Mouse (Mus musculus) heart, embryonic 11.5 days (tissue): Measurements from ENCODE around the gene Specc1l. TPM values are rescaled to one million over a fixed set of nuclear protein-coding genes. Genes with fewer than 3 reads are reported as not detected.
A peak's percentile ranks its signal among the peaks of the same experiment; 100 is the strongest.

Experiments
- ATAC-seq: fragments of 200-750 bp; cut with Nextera tagmentation; replicated peaks from 2 replicates; pipeline ENCODE4 v1.8.0; 2017; ENCODE audit warnings: moderate library complexity; ENCODE audit not compliant: insufficient number of reproducible peaks, low FRiP score, low TSS enrichment
- H3K27ac ChIP-seq: fragments of 300-500 bp; sonication (generic); 2 replicates; pipeline ENCODE4 v1.5.1; 2014; ENCODE audit warnings: mild to moderate bottlenecking, low read depth, low read length
- H3K27me3 ChIP-seq: fragments of 300-500 bp; sonication (generic); 2 replicates; pipeline ENCODE4 v1.6.1; 2014; ENCODE audit warnings: mild to moderate bottlenecking, low read length, mixed read lengths; ENCODE audit not compliant: control insufficient read depth, insufficient read depth
- H3K36me3 ChIP-seq: fragments of 300-500 bp; sonication (generic); 2 replicates; pipeline ENCODE4 v1.6.1; 2014; ENCODE audit warnings: mild to moderate bottlenecking, low read length, moderate library complexity, mixed read lengths; ENCODE audit not compliant: control insufficient read depth, insufficient read depth
- H3K4me1 ChIP-seq: fragments of 300-500 bp; sonication (generic); 2 replicates; pipeline ENCODE4 v1.6.1; 2014; ENCODE audit warnings: low read length; ENCODE audit not compliant: control insufficient read depth, insufficient read depth
- H3K4me2 ChIP-seq: fragments of 300-500 bp; sonication (generic); 2 replicates; pipeline ENCODE4 v1.6.1; 2014; ENCODE audit warnings: mild to moderate bottlenecking, moderate library complexity
- H3K4me3 ChIP-seq: fragments of 300-500 bp; sonication (generic); 2 replicates; pipeline ENCODE4 v1.5.1; 2014; ENCODE audit warnings: low read depth, low read length
- H3K9ac ChIP-seq: fragments of 300-500 bp; sonication (generic); 2 replicates; pipeline ENCODE4 v1.6.1; 2014; ENCODE audit warnings: mild to moderate bottlenecking, low read depth, low read length, moderate library complexity
- H3K9me3 ChIP-seq: fragments of 300-500 bp; sonication (generic); replicated peaks from 2 replicates; pipeline ENCODE4 v1.6.1; 2016; ENCODE audit warnings: low read length; ENCODE audit not compliant: control insufficient read depth
- WGBS: fragments of 180-500 bp; shearing (Covaris S2); extraction: QIAGEN DNeasy Blood & Tissue Kit; methylation state at CpG from one replicate; pipeline ENCODE4 v1.1.7; 2014; ENCODE audit not compliant: insufficient replicate concordance; 5-methylcytosine and 5-hydroxymethylcytosine counted together
- polyA plus RNA-seq: library from polyadenylated mRNA; unstranded; fragments of >200 nt; fragmentation: Nextera tagmentation; extraction: Ambion mirVana; gene quantifications from 2 replicates; pipeline ENCODE4 v1.2.1, GENCODE M21; 2014

Specc1l gene
- polyA plus RNA-seq, 1 experiment from 2014 or later = 15.7 TPM

GRCm38 (mm10) chr10:75304049-75304405, 92.2 kb downstream of the Specc1l start:
- peaks cover 31% of the 10 kb centered on the region for H3K4me1 ChIP-seq
- H3K9ac ChIP-seq = 0 out of 2 replicates have a peak overlapping the region, but pooled peaks have one; percentile 12
- no peak overlapping the region for H3K4me3 ChIP-seq
- peaks cover 2% of the 10 kb centered on the region for H3K36me3 ChIP-seq
- H3K27ac ChIP-seq = peak overlapping the region; percentile 84
- WGBS = 77% methylated on average over 5 of the region's 5 CpGs
- H3K9me3 ChIP-seq = no peaks in the 10 kb centered on the region
- no peak overlapping the region for H3K4me2 ChIP-seq
- no peaks in the 10 kb centered on the region for H3K27me3 ChIP-seq
- no peak for ATAC-seq

- no peaks in the 10 kb centered on the region for H3K27me3 ChIP-seq
- no peaks in the 10 kb centered on the region for H3K9me3 ChIP-seq
- 49% methylated on average over 6 of the region's 6 CpGs for WGBS
- peaks cover 2% of the 10 kb centered on the region for H3K36me3 ChIP-seq
- peak overlapping the region; percentile 84 for H3K27ac ChIP-seq
- H3K4me3 ChIP-seq = no peak overlapping the region
- H3K9ac ChIP-seq = 0 out of 2 replicates have a peak overlapping the region, but pooled peaks have one; percentile 12
- peak; percentile 47; the same call in 1 of the 2 replicates for ATAC-seq
- H3K4me2 ChIP-seq = no peak overlapping the region
- H3K4me1 ChIP-seq = peaks cover 35% of the 10 kb centered on the region
Measured at GRCm38 (mm10) chr10:75304413-75304812, 92.5 kb downstream of the Specc1l start.

- Histone ChIP-seq H3K27me3 (no peaks in the 10 kb centered on the region), H3K9ac (no peak overlapping the region), H3K4me3 (no peak overlapping the region), H3K27ac (no peak overlapping the region), H3K36me3 (peaks cover 12% of the 10 kb centered on the region), H3K4me1 (peaks cover 29% of the 10 kb centered on the region), H3K9me3 (no peaks in the 10 kb centered on the region), H3K4me2 (no peak overlapping the region)
- WGBS = 83% methylated on average over 7 of the region's 7 CpGs
- no peak for ATAC-seq
Measured at GRCm38 (mm10) chr10:75307130-75307529, 95.3 kb downstream of the Specc1l start.

- 82% methylated on average over 7 of the region's 7 CpGs for WGBS
- Histone ChIP-seq H3K36me3 (peaks cover 14% of the 10 kb centered on the region), H3K4me3 (no peak overlapping the region), H3K27me3 (peaks cover under 1% of the 10 kb centered on the region; the same call in 1 of the 2 replicates), H3K9ac (no peak overlapping the region), H3K9me3 (no peaks in the 10 kb centered on the region), H3K4me1 (peaks cover 34% of the 10 kb centered on the region), H3K27ac (no peak overlapping the region), H3K4me2 (no peak overlapping the region)
- no peak for ATAC-seq
Measured at GRCm38 (mm10) chr10:75312361-75312760, 100.5 kb downstream of the Specc1l start.

- no peak; the same call in 1 of the 2 replicates for ATAC-seq
- 61% methylated on average over 6 of the region's 6 CpGs for whole genome bisulfite sequencing
- H3K27ac ChIP-seq = peak overlapping the region; percentile 1; the same call in 1 of the 2 replicates
Measured at GRCm38 (mm10) chr10:75314190-75314980, 102.5 kb downstream of the Specc1l start.

GRCm38 (mm10) chr10:75315756-75316155, 103.9 kb downstream of the Specc1l start:
- Histone ChIP-seq H3K27ac (no peak overlapping the region), H3K9me3 (no peaks in the 10 kb centered on the region), H3K9ac (no peak overlapping the region), H3K4me1 (peaks cover 28% of the 10 kb centered on the region), H3K4me2 (no peak overlapping the region), H3K4me3 (no peak overlapping the region), H3K36me3 (peaks cover 7% of the 10 kb centered on the region), H3K27me3 (peaks cover 16% of the 10 kb centered on the region)
- 73% methylated on average over 8 of the region's 8 CpGs for WGBS
- no peak for ATAC-seq

More at GRCm38 (mm10) chr10:75314190-75314980, 102.5 kb downstream of the Specc1l start:
- Histone ChIP-seq H3K4me3 (no peak overlapping the region), H3K4me2 (no peak overlapping the region), H3K9ac (no peak overlapping the region), H3K27me3 (peaks cover 13% of the 10 kb centered on the region), H3K9me3 (no peaks in the 10 kb centered on the region), H3K36me3 (peaks cover 14% of the 10 kb centered on the region), H3K4me1 (peaks cover 29% of the 10 kb centered on the region)

- peaks cover 4% of the 10 kb centered on the region; the same call in 1 of the 2 replicates for H3K36me3 ChIP-seq
- H3K27me3 ChIP-seq = peaks cover 16% of the 10 kb centered on the region
- H3K4me2 ChIP-seq = peak overlapping the region; percentile 86
- H3K4me3 ChIP-seq = peak overlapping the region; percentile 48
- whole genome bisulfite sequencing = 7% methylated on average over 9 of the region's 9 CpGs
- ATAC-seq = peak; percentile 6; the same call in 1 of the 2 replicates
- H3K9ac ChIP-seq = peak overlapping the region; percentile 75
- H3K9me3 ChIP-seq = no peaks in the 10 kb centered on the region
- no peak overlapping the region for H3K27ac ChIP-seq
- H3K4me1 ChIP-seq = peaks cover 28% of the 10 kb centered on the region
Measured at GRCm38 (mm10) chr10:75316472-75316871, 104.6 kb downstream of the Specc1l start.

- Histone ChIP-seq H3K4me2 (peak within 1 kb of the TSS; percentile 86), H3K9me3 (no peaks in the 10 kb centered on the region), H3K27me3 (peaks cover 16% of the 10 kb centered on the region), H3K27ac (no peak within 1 kb of the TSS), H3K4me3 (peak within 1 kb of the TSS; percentile 48), H3K4me1 (peaks cover 28% of the 10 kb centered on the region), H3K36me3 (peaks cover 4% of the 10 kb centered on the region; the same call in 1 of the 2 replicates), H3K9ac (peak within 1 kb of the TSS; percentile 75)
- 0% methylated on average over 4 of the region's 4 CpGs for WGBS
- ATAC-seq = no peak
Measured at GRCm38 (mm10) chr10:75316872-75316907, 104.8 kb downstream of the Specc1l start, which contains the start of gene Adora2a. Adora2a (plus strand) TSS chr10:75316877.
